Mouse (Mus musculus) gastrocnemius, postnatal 4 days (tissue): Measurements from ENCODE around the gene Mettl26. TPM values are rescaled to one million over a fixed set of nuclear protein-coding genes. Genes with fewer than 3 reads are reported as not detected.

Experiments used
- DNase-seq, 2 experiments: peaks; one replicate each; pipeline ENCODE4 v3.0.0; 2021 to 2022; ENCODE audit warnings: low spot score in 2 of 2, mixed read lengths in 2 of 2
- total RNA-seq, 2 experiments: library from RNA; stranded (reverse); gene quantifications; 2 replicates each; pipeline ENCODE4 v1.2.3; 2021

Mettl26 gene
- total RNA-seq, 2 experiments from 2014 or later = 20.0 to 21.3 TPM

DNA sequence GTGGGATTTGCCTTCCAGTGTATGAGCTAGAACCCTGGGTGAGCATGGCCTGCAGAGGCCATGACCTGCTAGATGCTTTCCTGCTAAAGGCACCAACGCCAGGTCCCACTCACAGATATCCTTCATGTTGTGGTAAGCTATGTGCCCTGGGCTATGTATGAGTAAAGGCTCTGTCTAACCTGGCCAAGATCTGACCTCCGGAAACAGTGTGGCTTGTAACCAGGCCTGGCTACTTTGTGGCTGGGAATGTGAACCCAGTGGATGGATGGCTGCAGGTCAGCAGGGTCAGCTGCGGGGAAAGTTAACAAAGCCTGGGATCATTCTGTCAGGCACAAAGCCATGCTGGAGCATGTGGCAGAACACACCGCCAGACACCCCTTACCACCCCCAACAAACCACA, 6.8 kb downstream of the Mettl26 start:
- DNase-seq = no peak

DNA sequence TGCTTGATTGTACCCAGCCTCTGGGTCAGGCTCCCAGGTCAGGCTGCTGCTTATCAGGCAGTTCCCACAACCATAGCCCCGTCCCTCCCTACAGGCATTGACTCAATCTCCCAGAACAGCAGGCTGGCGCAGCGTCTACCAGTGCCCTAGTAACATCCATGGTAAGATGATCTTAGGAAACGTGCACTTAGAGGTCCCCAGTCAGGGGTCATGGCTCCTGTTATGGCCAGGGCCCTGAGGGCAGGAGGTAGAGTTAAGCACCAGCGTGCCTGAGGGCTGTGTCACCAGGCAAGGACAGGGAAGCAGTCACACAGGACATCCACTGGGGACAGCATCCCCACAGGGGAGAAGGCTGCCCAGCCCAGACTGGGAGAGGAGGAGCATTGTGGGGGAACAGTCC, 7.4 kb downstream of the Mettl26 start:
- no peak for DNase-seq

DNA sequence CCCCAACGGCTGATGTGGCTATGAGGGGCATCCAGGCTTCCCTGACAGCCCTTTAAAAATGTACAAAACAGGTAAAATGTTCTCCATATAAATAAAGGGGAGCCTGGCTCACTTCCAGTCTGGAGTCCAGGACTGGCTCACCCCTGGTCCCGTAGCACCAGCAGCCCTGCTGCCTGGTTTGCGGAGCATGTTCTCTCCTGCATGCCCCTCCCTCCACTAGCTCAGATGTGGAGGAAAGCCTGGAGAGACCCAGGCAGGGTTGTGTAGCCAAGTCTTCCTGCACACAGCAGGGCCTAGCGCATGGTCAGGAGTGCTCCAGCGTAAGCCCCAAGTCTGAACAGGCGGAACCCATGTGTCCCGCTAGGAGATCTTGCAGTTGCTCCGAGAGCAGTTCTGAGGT, 8.4 kb downstream of the Mettl26 start:
- DNase-seq = no peak

GRCm38 (mm10) chr17:25883824-25884223, 8.9 kb downstream of the Mettl26 start:
- DNase-seq = no peak

DNA sequence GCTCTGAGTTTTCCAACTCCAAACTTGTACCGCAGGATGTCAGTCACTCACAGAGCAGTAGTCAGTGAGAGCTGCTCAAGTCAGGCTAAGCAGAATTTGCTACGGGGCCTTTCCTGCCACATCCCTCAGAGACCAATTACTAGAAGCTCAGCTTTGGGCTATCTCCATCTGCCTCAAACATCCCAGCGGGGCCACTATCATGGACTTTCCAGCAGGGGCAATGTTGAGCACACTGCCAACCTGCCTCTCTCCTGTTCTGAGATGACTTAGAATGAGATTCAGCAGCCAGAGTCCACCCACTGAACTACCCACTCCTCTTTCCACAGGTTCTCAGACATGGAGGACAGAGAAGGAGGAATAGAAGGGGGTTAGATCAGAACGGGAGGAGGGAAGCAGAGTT, 10.8 kb downstream of the Mettl26 start:
- DNase-seq = no peak

- no peak for DNase-seq
Observed at GRCm38 (mm10) chr17:25886806-25887205, 11.9 kb downstream of the Mettl26 start.

- DNase-seq = no peak
Observed at GRCm38 (mm10) chr17:25887467-25887866, 12.6 kb downstream of the Mettl26 start.

DNA sequence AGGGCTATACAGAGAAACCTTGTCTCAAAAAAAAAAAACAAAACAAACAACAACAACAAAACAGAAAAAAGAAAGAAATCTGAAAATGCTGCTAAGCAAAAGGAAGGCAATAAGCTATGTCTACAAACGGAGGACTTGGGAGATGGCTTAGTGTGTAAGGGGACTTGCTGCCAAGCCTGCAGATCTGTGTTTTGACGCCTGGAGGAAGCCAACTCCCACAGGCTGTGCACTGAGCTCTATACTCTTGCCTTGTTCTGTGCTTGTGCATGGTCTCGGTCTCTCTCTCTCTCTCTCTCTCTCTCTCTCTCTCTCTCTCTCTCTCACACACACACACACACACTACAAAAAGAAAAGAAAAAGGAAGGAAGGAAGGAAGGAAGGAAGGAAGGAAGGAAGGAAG, 14.0 kb downstream of the Mettl26 start:
- no peak for DNase-seq

- peak in 1 of 2 experiments; percentile 63 for DNase-seq
Observed at GRCm38 (mm10) chr17:25893975-25894617, 19.2 kb downstream of the Mettl26 start.

DNA sequence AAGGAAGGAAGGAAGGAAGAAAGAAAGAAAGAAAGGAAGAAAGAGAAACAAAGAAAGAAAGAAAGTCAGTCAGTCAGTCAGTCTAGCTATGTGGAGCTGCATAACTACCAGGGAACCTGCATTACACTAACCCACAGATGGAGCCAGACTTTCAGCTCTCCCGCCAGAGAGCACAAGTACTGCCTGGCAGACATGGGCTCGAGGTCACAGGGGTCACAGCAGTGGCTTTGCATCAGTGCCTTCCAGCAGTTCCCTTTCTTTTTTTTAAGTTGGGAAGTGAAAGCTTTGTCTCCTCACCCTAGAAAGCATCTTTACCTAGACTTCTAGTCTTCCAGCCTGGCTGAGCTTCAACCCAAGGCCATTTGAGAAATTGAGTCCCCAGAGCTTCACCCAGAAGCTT, 20.5 kb downstream of the Mettl26 start:
- no peak for DNase-seq

- DNase-seq = no peak
Observed at GRCm38 (mm10) chr17:25895891-25896290, 21.0 kb downstream of the Mettl26 start.

- no peak for DNase-seq
Observed at GRCm38 (mm10) chr17:25900193-25900592, 25.3 kb downstream of the Mettl26 start.

DNA sequence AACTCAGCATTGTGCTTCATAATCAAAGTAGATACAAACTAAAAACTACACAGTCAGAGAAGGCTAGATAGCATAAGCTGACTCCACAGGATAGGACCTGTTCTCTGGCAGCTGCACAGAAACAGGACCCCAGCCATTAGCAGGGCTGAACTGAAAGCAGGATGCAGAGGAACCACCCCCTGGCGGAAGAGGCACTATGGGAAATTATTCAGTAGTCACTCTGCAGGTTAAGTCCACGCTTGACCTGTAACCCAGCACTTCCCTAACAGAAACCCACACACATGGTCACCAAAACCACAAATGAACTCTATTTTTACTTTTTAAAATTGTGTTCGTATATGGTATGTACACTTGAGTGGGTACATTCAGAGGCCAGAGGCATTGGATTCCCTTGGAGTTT, 28.2 kb downstream of the Mettl26 start:
- no peak for DNase-seq

GRCm38 (mm10) chr17:25907640-25908039, 32.8 kb downstream of the Mettl26 start:
- DNase-seq = no peak

- DNase-seq = no peak
Observed at GRCm38 (mm10) chr17:25911816-25912215, 36.9 kb downstream of the Mettl26 start.

DNA sequence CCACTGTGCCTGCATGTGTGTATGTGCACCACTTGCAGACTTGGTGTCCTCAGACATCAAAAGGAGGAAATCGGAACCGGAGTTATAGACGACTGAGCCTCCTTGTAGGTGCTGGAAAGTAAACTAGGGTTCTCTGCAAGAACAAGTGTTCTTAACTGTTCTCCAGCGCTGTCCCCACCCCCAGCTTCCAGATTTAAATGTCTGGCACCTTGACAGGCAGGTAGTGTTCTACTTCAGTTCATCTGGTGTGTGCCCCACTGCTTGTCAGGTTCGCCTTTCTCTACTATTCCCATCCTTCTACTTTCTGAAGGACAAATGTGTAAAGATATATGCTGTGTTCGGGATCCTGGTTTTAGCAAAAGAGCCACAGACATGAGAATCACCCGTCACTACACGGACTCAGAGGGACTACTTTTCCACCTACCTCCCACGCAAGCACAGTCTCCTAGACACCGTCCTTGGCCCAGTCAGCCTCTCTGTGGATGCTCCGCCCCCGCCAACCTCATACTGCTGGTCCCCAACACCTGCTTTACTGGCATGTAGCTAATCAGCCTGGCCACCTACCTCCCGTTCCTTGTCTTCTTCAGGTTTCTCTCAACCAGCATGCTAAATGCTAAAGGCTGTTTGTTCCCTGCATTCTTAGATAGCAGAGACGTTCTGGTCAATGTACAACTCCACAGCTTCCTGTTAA, 38.5 kb downstream of the Mettl26 start:
- DNase-seq = no peak

DNA sequence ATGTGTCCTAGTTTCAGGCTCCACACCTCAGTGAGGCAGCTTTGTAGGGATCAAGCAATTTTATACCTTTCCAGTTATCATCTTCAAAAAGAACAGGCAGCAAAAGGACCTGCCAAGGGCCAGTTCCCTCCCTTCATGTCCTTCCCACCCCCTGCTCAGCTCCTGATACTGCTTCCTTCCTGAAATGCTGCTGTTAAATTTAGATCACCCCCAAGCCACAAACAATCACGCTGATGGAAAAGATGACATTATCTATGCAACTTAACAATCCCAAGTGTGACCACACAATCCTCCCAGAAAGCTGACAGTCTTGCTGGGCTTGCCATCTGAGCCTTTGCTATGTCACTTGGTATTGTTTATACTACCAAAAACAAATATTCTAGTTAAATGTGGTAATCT, 39.0 kb downstream of the Mettl26 start:
- no peak for DNase-seq

GRCm38 (mm10) chr17:25914295-25914694, 39.4 kb downstream of the Mettl26 start:
- no peak for DNase-seq

- DNase-seq = no peak
Observed at GRCm38 (mm10) chr17:25916931-25917647, 42.2 kb downstream of the Mettl26 start.

DNA sequence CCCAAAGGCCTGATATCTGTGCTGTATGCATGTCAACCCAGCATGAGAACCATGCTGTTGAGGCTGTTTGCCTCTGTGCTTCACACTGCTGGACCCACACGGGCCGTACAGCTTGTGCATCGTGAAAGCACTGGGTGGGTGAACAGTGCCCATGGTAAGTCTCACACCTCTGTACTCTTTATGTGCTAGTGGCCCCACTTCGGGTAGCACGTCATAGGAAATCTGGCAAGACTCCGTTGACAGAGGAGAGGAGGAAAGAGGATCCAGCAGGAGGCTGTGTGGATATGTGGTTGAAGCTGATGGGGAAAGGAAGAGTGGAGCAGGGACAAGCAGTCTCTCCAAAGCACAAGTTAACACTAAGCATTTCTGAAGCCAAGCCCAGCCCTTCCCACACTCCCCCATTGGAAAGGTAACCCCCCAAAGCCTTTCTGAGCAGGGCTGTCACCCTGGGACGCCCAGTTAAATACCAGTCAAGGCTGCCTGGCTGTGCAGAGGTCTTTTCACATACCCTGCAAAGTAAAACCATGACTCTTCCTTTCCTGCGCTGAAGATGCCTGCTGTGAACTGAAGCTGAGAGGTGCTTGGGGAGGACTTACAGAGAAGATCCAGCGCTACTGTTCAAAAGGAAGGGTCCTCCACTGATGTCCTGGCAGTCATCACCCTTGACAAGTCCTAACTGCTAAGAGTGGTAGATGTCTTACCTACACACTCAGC, 43.3 kb downstream of the Mettl26 start:
- DNase-seq = no peak

DNA sequence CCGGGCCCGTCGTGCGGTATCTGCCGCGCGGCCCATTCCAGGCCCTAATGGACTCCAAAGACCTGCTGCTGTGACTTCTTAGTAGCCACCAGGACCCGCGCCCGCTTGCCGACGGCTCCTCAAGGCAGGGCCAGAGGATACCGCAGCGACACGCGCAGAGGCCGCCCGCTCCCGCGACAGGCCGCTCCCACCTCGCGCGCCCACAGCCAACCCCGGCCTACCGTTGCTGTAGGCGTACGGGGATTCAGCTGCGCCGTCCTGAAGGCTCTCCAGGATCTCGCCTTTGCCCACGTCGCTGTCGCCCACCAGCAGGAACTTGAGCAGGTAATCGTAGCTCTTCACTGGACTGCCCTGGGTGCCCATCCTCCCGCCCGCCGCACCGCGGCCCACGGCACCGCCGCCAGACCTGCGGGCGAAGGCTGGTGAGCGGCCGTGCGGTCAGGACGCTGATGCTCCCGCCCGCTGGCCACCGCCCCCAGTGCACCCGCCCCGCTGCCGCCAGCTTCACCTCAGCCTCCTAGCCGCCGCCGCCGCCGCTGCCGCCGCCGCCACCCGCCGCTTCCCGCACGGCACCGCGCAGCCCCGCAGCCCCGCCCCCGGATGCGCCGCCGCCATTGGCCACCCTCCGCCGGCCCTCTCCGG, 44.4 kb downstream of the Mettl26 start, which contains the start of gene Rab40c:
Gene Rab40c (minus strand): TSS at position 584 of the 642 bp plus-strand sequence.
- DNase-seq = peak; percentile 42 to 61
